Mouse (Mus musculus): ENCODE measurements at regions not wholly inside any gene's neighbourhood (a gene's known extent, or its start where the extent isn't known, plus 50 kb on each side); places are given as distances from the start of the nearest gene placed in this dataset.

DNA sequence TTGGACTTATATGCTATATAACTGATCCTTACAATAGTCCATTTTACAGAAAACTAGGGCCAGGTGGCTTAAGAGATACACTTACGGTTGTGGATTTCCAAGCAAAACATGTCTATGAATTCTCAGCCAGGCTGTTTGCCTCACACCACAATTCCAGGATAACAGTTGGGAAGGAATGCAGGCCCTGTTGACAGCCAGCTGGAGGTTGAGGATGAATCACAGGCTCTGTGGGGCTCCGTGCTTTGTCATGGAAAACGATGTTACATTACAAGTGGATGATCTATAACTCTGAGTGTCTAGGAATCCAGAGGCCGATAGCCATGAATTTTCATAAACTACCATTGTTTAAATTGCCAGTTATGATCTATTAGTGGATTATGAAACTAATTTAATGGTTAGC lies 221.9 kb upstream of the Gm6657 start:
- TF ChIP-seq POLR2A (IDR thresholded peaks at IDR 0.05; ENCODE audit: control insufficient read depth, extremely low read depth, insufficient read depth, low read length, poor library complexity) (no peak), CTCF (IDR thresholded peaks at IDR 0.05; ENCODE audit: borderline replicate concordance, control insufficient read depth, extremely low read depth, insufficient read depth, low read length, poor library complexity) (no peak)
